Mouse (Mus musculus) induced T-regulatory cell, adult 2 months (primary cell): ENCODE measurements at regions not wholly inside any gene's neighbourhood (a gene's known extent, or its start where the extent isn't known, plus 50 kb on each side); places are given as distances from the start of the nearest gene placed in this dataset.
"Not testable (repeated sequence)": the region's sequence is repeated elsewhere in the genome, so short reads cannot be mapped to it uniquely, and the experiment has no call there.

Experiments used
- DNase-seq: peaks from one replicate; pipeline ENCODE4 v3.0.0-alpha.2; 2012; ENCODE audit warnings: low read depth

DNA sequence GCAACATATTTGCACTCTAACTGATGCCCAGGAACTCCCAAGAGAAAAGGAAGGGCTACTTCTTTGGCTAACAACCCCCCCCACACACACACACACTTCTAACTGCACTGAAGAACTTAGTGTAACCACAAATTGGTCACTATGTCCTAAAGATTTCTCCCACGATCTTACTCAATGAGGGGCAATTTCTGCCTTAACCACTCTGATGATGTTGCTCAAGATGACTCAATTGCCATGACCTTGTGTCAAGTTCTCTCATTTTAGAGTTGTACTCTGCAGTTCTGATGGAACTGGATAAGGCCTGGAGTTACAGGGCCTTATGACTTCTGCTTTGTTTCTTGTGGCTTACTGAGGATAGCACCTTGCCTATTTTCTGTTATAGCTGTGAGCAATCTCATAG is 81.7 kb downstream of the Sem1 start:
- DNase-seq: no peak

DNA sequence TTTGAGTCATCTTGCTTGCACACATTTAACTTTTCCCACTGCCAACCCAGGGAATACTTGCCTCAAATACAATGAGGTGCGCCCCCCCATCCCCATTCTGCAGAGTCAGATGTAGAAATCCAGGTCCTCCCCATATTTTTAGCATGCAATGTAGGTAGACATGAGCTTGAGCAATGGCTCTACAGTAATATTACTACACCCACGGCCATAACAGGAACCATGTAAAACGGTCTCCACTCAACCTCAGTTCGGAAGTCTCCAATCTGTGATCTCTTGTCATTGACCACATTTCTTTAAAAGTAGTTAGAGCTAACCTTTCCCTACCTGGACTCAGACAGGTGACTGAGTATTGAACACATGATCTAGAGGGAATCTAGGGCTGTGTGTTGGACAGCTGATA is 82.1 kb downstream of the Sem1 start:
- no peak for DNase-seq

DNA sequence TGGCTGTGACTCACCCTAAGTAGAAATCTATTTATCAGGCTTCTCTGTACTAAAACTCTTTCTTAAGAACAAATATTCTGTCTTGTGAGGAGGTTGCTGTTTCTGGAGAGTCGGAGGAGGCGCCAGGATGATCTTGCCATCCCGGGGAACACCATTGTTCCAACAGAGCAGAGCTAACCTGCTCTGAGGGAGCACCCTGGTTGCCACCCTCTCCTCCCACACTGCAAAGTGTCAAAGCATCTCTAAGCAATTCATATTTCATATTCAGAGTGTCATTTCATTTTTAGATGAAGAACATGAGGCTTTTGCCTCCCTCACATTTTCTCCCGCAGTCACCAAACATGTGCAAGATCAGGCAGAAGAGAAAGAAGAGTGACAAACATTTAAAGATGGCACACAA is 90.3 kb downstream of the Sem1 start:
- DNase-seq: no peak

DNA sequence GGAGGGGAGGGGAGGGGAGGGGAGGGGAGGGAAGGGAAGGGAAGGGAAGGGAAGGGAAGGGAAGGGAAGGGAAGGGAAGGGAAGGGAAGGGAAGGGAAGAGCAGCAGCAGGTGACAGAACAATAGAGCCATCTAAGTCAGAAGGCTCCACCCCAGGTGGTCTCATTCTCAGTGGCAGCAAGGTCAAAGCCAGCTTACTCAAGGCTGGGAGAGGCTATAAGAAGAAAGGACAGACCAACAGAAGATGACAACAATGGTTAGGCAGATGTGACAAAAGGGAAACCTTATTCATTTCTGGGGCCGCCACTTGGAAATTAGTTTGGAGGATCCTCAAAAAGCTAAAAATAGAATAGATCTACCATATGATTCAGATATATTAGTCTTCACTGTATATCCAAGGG is 96.9 kb downstream of the Sem1 start:
- not testable (repeated sequence) for DNase-seq

DNA sequence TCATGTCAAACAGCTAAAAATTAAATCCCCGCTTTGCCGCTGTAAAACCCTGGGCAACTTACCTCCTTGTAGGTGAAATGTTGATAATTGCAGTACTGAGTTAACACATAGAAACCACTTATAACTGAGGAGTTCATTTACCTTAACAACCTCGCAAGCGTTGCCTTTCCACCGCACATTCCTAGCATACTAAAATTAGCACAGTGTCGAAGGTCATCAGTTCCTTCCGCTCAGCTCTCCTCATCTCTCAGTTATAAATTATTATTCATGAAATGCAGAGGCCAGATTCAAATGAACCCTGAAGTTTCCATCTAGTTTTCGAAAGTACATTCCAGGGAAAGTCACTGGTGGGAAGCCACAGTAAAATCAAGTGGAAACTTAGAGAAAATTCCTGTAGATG is 108.1 kb downstream of the Sem1 start:
- no peak for DNase-seq

DNA sequence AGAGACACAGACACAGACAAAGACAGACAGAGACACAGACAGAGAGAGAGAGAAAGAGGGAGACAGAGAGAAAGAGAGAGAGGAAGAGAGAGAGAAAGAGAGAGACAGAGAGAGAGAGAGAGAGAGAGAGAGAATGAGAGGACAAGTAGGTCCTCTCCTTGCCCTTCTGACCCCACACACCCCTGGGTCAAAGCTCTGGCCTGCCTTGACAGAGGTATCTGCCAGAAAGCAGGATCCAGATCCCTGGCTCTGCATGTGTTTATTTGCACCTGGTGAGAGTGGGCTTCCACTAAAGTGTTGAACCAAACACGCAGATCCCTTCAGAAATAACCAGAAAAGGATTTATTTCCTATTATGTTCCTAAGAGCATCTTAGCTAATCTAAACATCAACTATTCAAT is 110.9 kb downstream of the Sem1 start:
- DNase-seq: no peak

DNA sequence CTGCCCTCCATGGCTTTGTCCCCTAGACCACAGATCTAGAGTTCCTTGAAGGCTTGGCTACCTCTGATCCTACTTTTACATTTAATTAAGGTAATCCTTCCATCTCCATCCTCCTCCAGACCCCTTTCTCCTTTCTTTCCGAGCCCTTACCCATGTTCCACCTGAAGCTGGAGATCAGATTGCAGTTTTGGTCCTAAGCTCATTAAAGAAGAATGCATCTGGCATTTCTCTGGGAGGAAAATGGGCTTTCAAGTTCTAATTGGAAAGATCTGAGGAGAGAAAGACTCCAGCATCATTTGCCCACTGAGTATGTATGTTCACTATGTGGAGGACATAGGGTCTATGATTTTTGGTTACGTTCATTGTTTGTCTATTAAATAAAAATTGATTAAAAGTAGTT is 112.2 kb downstream of the Sem1 start:
- no peak for DNase-seq

DNA sequence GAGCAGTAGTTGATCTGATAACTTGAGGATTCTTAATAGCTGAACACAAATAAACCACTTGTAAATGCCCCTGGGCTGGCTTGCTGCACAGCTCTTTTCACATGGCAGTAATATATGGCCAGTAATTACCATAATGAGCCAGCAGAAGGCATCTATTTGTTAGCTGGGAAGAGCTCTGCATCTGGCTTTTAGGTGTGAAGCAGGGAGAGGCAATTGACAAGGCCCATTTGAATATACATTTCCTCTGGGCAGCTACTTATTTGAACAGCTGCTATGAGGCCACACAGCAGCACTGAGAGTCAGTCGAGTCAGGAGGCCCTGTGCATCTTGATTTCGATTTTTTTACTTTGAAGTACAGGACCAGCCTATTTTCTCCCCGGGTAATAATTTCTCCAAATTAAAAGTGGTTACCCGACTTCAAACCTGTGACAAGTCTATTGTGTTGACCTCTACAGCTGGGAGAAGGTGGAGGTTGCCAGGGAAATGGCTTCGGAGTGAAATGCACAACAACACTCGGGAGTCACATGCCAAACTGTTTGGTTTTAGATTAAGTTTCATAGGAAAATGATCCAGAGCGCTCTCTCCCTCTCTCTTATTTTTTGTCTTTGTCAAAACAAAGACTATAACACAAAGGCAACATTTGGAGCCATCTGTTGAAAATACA is 114.5 kb downstream of the Sem1 start:
- no peak for DNase-seq

DNA sequence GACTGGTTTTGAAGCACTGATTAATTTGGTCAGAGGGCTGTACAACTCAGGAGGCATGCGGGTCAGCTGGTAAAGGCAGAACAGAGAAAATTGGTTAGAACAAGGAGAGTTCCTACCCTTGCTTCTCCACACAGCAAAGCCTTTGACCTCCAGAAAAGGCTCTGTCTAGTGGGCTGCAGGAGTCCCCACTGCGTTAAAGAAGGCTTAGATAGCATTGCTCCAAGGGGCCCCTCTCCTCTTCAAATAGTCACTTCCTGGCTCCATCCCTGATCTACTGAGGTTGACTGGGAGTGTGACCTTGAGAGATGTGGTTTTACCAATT is 118.6 kb downstream of the Sem1 start:
- no peak for DNase-seq

DNA sequence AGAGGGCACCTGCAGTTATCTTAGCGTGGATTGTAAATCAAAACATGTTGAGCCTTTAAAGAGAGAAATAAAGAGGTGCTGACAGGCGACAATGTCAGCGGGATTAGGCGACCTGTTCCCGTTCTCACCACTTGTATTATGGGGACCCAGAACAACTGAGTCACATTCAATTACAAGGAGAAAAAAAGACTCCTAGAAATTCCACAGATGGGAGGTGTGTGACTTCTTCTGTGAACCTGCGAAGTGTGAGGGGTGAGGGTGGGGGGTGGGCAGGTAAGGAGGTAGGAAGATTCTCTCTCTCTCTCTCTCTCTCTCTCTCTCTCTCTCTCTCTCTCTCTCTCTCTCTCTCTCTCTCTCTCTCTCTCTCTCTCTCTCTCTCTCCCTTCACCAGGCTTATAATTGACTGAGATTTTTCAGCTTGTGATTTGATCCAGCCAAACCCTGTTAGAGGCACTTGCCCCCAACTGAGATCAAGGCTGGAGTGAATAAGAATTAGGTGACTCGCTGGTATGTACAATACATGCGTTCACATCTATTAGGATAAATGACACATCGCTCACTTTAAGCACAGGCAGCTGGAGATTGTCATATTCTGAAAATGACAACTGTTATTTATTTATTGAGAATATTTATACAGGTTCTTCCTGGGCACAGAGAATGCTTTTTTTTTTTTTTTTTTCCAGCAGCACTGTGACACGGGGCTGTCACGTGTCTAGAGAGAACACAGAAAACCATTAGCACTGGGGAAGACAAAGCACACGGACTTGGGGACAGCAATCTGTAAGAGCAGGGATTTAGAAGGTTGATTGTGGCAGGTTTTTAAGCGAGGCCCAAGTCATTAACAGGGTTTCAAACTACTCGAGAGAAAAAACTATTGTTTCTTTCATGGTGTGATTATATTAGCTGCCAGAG is 119.2 kb downstream of the Sem1 start:
- DNase-seq: no peak

DNA sequence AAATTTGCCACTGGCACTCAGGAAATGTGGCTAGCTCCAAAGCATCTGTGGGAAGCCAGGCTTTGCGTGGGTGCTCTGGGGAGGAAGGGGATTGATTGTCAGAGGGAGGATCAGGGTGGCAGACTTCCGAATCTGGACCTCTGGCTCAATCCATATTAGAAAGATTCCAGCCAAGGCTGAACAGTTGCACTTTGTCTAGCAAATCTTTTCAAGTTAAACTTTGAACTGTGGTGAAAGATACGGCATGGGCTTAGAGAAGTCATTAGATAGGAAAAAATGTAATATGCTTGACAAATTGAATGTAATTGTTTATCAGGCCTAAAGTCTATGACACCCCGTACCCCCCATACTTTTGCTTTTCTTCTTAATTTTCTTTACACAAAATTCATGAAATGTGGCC is 120.7 kb downstream of the Sem1 start:
- no peak for DNase-seq

DNA sequence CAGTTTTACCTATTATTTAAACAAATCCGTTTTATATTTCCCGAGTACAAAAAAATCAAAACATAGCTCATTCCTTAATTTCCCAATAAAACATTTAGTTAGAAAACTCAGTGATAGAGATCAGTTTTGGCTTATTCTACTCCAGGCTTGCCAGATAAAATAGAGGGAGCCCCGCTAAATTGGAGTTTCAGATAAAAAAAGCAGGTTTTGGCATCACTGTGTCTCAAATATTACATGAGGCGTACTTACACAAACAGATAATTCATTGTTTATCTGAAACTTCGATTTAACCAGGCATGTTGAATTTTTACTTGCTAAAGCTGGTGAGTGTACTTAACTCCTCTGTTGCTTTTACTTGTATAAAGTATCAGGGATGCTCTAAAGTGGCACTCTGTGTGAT is 121.5 kb downstream of the Sem1 start:
- no peak for DNase-seq

DNA sequence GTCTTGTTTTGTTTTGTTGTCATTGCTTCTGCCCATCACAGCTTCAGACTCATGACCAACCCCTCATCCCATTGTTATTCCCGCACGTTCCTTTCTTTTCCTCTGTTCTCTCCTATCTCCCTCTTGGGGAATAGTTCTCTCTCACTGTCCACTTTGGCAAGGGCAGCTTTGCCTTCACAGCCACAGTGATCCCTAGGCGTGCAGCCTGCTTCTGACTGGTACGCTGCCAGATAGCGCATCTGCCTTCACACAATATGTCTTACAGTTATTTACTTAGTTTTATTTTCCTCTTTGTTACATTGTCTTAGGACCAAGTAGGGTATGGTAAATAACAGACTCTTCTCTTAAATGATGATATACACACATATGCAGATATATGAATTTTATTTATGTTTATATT is 122.9 kb downstream of the Sem1 start:
- no peak for DNase-seq

DNA sequence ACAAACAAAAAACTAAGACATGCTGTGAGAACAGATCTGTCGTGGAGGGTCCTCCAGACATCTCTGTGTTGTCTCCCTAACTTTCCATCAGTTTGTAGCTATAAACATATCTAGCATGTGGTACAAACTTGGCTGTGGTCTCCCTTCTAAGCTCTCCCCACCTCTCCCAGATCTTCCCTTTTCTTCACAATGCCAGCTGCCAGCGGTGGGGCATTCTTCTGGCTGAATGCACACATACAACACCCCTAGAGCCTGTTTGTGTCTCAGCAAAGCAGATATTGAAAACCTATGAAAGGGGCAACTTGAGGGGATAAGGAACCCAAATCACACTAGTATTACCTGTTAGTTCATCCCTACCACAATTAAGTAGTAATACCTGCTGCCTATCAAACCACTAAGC is 124.1 kb downstream of the Sem1 start:
- DNase-seq: no peak

DNA sequence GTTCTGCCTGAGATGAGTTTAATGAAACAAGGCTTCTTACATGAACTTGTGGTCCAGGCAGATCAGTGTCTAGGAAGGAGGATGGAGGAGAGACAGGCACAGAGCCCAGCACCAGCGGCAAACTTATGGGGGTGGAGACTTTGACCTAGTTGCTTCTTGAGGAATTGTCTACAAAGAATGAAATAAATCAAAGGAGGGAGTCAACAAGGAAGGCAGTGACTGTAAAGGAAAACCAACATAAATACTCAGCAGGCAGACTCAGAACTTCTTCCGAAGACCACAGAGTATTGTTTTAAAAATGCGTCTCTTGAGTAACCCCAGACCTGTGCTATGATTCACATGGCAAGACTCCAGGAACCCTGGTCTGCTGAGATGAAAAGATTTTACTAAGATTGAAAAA is 143.6 kb downstream of the Sem1 start:
- no peak for DNase-seq

DNA sequence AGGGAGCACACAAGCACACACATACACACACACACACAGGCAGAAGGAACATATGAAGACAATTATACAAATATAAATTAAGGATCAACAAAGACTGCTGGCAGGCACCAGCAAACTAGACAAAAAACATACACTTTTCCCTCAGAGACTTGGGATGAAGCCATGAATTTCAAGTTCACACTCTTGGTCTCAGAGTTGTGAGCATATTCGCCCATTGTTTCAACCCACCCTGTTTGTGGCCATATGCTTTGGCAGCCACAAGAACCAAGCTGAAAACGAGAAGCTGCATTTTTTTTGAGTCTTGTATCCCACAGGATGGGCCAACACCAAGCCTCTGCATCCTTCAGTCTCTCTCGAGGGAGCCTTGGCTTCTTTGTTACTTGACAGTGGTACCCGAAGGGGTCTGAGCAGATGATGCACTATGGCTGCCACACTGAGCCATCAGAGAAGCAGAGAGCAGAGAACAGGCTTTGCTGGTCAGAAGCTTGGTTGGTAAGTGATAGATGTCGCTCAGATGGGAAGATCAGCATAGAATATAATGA is 144.1 kb downstream of the Sem1 start:
- DNase-seq: no peak

DNA sequence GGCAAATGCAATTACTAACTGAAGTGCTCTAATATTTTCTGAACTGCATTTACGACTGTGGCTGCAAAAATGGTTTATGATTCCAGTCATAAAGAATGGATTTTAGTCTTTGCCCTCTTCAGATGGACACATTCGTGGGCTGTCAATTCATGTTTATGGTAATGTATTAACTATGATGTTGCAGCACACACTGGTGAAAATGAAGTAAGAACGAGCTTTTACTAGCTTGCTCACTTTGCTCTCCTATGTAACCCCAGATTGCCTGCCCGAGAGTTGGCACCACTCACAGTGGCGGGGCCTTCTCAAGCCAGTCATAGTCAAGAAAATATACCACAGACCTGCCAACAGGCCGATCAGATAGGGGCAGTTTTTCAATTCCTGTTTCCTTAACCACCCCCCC is 145.3 kb downstream of the Sem1 start:
- no peak for DNase-seq

DNA sequence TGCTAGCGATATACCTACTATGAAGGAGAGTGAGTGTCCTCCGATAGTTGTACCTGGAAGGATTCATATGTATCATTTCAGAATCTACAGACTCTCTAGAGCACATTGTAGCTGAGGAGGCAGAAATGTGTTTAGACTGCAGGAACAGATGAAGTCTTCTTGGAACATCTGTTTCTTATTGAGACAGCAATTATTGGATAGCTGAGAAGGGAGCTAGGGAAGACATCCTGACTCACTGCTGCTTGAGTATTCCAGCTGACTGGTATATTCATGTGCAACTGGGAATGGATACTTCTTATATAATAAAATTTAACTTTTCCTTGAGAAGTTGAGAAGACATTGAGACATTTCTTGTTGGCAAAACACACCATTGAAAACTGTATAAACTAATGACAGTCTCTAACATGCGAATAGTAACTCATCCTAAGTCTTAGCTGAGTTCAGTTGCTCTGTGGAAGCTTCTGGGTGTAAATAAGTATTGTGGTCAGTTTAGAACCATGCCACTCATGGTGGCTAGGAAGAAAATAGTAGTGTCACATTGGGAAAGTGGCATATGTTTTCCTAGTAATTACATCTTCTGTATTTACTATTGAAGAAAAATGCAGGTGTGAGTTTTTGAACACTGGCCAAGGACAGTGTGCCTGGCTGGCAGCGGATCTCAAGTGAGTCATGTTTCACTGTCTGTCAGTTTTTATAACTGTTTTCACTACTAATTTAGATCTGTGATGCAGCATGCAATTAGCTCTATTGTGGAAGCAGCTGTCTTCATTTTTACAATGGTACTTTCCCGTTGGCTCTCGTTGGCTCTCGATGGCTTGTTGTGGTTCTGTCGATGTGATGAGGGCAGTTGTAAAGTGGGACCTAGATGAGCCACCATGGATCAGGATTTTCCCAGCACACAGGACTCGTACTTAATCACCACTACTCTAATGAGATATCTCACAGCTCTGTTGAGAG is 163.5 kb downstream of the Sem1 start:
- DNase-seq: no peak

DNA sequence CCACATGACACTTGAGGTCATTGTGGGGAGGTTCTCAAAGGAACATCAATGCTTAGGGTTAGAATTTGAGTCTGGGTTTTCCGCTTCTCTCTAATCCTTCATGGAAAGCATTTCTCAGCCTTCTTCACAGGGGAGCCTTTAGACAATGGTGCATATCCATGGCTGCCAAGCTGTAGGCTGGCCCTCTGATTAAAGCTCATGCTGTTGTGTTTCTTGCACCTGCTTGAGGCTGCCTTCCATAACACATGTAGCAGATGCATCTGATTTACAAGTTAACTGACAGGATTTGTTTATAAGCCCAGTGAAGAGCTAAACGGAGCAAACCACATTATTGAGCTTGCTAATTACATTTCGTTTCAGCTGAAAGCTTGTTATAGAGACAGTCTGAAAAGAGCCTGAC is 180.5 kb downstream of the Sem1 start:
- no peak for DNase-seq

DNA sequence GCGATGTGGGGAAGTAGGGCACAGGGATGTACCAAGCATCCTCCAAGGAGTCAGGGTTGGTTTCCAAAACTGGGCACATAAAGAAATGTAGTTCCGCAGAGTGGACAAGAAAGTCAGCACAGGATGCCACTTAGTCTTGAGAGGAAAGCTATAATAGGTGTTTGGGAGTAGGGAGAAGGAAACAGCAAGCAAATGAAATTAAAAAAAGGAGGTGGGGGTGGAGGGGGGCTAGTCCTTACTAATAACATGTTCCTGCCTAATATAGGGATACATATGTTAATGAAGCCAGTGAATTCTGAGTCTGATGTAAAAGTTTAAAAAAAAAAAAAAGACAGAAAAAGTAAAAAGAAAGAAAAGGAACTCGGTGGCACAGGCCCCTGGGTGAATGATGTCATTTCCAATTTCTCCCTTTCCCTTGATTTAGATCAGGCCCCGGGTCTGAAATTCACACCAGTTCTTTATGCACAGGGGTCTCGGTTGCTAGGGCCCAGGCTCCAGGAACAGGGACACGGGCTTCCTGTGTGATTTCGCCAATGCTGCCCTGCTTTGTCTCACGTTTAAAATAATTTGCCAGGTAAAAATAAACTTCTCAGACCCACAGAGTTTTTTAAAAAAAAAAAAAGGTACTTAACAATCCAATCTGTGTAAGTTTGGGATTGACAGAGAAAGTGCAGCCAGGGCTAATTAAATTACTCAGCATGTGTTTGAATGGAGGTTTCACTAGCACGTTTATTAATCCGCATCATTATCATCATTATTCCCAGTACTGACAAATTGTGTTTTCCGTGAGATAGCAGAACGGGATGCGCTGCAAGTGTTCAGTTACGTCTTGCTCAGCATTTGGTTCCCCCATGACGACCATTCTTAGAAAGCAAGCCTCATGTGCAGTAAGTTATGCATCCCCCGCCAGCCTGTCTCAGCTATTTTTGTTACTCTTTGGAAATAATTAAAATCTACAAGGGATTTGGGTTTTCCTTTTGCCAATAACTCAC is 172.8 kb upstream of the Slc25a13 start:
- DNase-seq: no peak

DNA sequence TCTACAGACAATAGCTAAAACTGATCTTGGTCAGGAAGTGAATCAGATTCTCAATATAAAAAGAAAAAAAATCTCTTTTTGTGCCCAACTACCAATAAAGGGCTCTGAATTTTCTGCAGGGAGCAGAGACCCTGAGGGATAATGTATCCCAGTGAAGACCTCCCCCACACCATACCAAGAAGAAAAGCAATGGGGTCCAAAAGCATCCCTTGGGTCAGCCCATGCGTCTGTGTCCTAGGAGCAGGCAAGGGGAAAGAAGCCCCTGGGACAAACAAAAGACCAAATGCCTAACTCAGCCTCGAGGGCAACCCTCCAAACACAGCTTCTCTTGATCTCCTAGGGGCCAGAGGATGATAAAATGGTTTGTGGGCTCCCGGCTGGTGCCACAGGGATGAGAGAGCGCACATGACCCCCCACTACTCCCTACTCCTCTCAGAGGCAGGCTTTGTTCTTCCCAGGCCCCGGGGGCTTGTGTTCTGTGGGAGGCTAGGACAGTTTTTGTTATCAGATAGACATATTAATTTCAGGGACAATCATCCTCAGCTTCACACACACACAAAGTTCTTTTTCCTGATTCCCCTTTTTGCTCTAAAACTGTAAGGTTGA is 172.0 kb upstream of the Slc25a13 start:
- no peak for DNase-seq
